Mouse (Mus musculus) E14TG2a.4 (cell line): Measurements from ENCODE around the gene Kcna5.

Experiments
- CTCF ChIP-seq: conservative IDR thresholded peaks from 2 replicates; pipeline ENCODE4 v1.5.1; 2014; ENCODE audit warnings: low read length
- NANOG ChIP-seq: IDR thresholded peaks from 2 replicates; pipeline ENCODE4 v1.6.1; 2014; ENCODE audit warnings: borderline replicate concordance, low read length, mixed read lengths
- POU5F1 ChIP-seq: IDR thresholded peaks from 2 replicates; pipeline ENCODE4 v1.6.1; 2014; ENCODE audit warnings: low read length, borderline replicate concordance

DNA sequence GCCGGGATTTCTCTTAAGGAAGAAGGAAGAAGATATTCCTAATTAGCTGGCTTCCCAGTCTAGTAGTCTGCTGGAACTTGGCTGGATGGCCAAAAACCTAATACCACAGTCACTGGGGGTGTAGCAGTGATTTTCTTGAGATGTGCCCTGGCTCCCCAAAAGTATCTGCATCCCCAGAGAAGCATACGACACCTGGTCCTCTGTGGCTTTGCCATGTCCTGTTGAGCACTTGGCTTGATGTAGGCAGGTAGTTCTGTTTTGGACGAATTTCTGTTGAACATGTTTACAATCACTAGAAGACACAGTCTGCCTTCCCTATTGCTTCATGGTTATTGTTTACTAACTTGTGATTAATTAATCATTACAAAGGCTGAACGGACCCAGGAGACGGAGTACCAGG is 37.8 kb upstream of the Kcna5 start:
- no peak for TF ChIP-seq CTCF
- no peak for TF ChIP-seq NANOG
- no peak for TF ChIP-seq POU5F1
